Mouse (Mus musculus): ENCODE results near the gene Inafm1.
"Not testable (repeated sequence)": the region's sequence is repeated elsewhere in the genome, so short reads cannot be mapped to it uniquely, and the experiment has no call there.

DNA sequence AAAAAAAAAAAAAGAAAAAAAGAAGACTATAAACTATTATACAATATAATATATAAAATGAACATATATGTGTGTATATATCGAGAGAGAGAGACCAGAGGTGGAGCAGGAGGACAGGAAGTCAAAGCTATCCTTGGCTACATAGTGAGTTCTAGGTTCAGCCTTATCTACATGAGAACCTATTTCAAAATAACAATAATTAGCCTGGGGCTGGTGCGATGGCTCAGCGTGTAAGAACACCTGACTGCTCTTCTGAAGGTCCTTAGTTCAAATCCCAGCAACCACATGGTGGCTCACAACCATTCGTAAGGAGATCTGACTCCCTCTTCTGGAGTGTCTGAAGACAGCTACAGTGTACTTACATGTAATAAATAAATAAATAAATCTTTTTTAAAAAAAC lies 17.5 kb downstream of the Inafm1 start:
- not testable (repeated sequence) for TF ChIP-seq CTCF (IDR thresholded peaks at IDR 0.05; ENCODE audit: low read depth, low read length); POLR2A (IDR thresholded peaks at IDR 0.05; ENCODE audit: borderline replicate concordance, low read depth, low read length)

All from bone marrow macrophage, adult 2 months (primary cell).